Mouse (Mus musculus): Measurements from ENCODE around the gene Ryr2. TPM values are rescaled to one million over a fixed set of nuclear protein-coding genes. Genes with fewer than 3 reads are reported as not detected.

The Ryr2 gene
- total and polyA plus RNA-seq, 2 experiments, result under 0.01 TPM; not detected in 1

DNA sequence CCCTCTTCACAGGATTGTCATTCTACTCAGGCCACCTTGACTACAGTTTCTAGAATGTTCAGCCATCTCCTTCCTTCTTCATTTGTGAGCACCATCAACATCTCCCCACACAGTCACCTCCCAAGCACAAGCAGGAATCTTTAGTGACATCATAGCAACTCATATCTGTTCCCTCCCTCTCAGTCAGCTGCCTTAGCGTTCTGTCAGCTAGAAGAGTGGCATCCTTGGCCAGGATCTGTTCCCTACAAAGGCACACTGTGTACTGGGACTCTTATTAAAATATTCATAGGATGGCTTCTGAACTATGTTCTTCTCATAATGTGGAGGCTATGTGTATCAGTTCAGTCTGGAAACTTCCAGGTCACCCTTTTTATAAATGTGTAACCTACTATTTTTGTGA is 8.1 kb upstream of the Ryr2 start:
- Histone ChIP-seq H3K4me3 (ENCODE audit: insufficient read depth, low read depth, low read length) (no peak overlapping the region), H3K27ac (replicated peaks; ENCODE audit: insufficient read depth, low read depth, low read length) (no peak overlapping the region), H3K79me2 (ENCODE audit: control insufficient read depth, insufficient read depth, low read length) (no peaks in the 10 kb centered on the region), H3K9ac (ENCODE audit: low read depth, low read length) (no peak overlapping the region), H3K27me3 (ENCODE audit: control insufficient read depth, insufficient read depth, low read length) (no peaks in the 10 kb centered on the region; the same call in 1 of the 2 replicates), H3K36me3 (ENCODE audit: control insufficient read depth, insufficient read depth, low read length) (no peaks in the 10 kb centered on the region), H3K4me1 (ENCODE audit: control insufficient read depth, insufficient read depth, low read length) (no peaks in the 10 kb centered on the region)
- TF ChIP-seq CTCF (IDR thresholded peaks at IDR 0.05; ENCODE audit: low read depth, low read length), result no peak
- no peak for TF ChIP-seq POLR2A (IDR thresholded peaks at IDR 0.05; ENCODE audit: extremely low read depth, insufficient read depth, low read length)
- DNase-seq (ENCODE audit: extremely low read depth, low read depth, low spot score), result no peak
- WGBS, result 72% methylated on average over 1 of the region's 1 CpGs

DNA sequence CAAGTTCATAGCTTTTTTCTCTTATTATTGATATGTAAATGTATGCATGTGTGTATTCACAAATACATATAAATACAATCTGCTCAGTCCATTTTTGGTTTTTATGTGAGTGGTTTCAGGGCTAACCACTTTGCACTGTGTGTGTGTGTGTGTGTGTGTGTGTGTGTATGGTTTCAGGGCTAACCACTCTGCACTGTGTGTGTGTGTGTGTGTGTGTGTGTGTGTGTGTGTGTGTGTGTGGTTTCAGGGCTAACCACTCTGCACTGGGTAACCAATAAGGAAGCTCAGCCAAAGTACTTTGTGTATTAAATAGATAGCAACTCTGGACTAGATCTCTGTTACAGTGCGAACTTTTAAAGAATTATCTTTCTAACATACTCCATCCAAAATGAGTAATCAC is 2.2 kb upstream of the Ryr2 start:
- H3K27me3 ChIP-seq (ENCODE audit: control insufficient read depth, insufficient read depth, low read length), result peaks cover 8% of the 10 kb centered on the region; the same call in 1 of the 2 replicates
- no peaks in the 10 kb centered on the region for H3K79me2 ChIP-seq (ENCODE audit: control insufficient read depth, insufficient read depth, low read length)
- H3K36me3 ChIP-seq (ENCODE audit: control insufficient read depth, insufficient read depth, low read length), result no peaks in the 10 kb centered on the region
- H3K27ac ChIP-seq (replicated peaks; ENCODE audit: insufficient read depth, low read depth, low read length), result no peak overlapping the region
- no peak for DNase-seq (ENCODE audit: extremely low read depth, low read depth, low spot score)
- no peak overlapping the region for H3K9ac ChIP-seq (ENCODE audit: low read depth, low read length)
- 86% methylated on average over 1 of the region's 1 CpGs for WGBS
- no peak for TF ChIP-seq CTCF (IDR thresholded peaks at IDR 0.05; ENCODE audit: low read depth, low read length)
- no peak for TF ChIP-seq POLR2A (IDR thresholded peaks at IDR 0.05; ENCODE audit: extremely low read depth, insufficient read depth, low read length)
- no peaks in the 10 kb centered on the region for H3K4me1 ChIP-seq (ENCODE audit: control insufficient read depth, insufficient read depth, low read length)
- no peak overlapping the region for H3K4me3 ChIP-seq (ENCODE audit: insufficient read depth, low read depth, low read length)

DNA sequence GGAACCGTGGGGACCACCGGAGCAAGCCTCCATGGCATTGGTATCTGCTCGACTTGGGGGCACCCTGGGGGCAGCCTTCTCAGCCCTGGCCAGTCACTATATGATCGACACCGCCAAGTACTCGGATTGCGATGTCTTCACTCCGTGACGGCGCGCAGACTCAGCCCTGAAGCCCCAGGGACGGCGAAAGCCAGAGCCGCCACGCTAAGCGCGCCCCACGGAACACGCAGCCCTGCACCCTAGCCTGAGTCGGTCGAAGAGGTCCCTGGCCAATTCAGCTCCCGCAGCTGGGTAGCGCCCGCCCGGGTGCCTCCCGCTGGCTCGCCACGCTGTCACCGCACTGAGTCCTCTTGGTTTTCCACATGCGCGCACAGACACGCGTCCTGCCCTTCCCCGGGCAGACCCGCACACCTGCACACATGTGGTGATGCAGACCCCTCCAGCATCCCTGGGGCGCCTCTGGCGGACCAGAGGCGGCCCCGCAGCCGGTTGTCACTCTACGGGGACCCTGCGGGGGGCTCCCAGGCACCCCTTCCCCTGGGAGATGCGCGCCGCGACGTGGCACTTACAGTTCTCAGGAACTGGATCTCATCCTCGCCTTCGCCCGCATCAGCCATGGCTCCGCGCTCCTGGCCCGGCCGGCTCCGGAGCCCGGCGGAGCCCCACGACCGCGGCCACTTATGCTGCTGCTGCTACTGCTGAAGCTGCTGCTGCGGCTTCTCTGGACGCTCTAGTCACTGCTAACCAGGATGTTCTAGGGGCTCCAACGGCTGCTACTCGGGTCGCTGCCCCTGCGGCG is 716 bp downstream of the Ryr2 start:
- peaks cover 8% of the 10 kb centered on the region; the same call in 1 of the 2 replicates for H3K27me3 ChIP-seq (ENCODE audit: control insufficient read depth, insufficient read depth, low read length)
- H3K79me2 ChIP-seq (ENCODE audit: control insufficient read depth, insufficient read depth, low read length), result no peaks in the 10 kb centered on the region
- DNase-seq (ENCODE audit: extremely low read depth, low read depth, low spot score), result no peak
- H3K27ac ChIP-seq (replicated peaks; ENCODE audit: insufficient read depth, low read depth, low read length), result no peak overlapping the region
- 1% methylated on average over 67 of the region's 67 CpGs for WGBS
- TF ChIP-seq POLR2A (IDR thresholded peaks at IDR 0.05; ENCODE audit: extremely low read depth, insufficient read depth, low read length), result no peak
- no peak overlapping the region for H3K4me3 ChIP-seq (ENCODE audit: insufficient read depth, low read depth, low read length)
- H3K9ac ChIP-seq (ENCODE audit: low read depth, low read length), result no peak overlapping the region
- no peaks in the 10 kb centered on the region for H3K4me1 ChIP-seq (ENCODE audit: control insufficient read depth, insufficient read depth, low read length)
- H3K36me3 ChIP-seq (ENCODE audit: control insufficient read depth, insufficient read depth, low read length), result no peaks in the 10 kb centered on the region

DNA sequence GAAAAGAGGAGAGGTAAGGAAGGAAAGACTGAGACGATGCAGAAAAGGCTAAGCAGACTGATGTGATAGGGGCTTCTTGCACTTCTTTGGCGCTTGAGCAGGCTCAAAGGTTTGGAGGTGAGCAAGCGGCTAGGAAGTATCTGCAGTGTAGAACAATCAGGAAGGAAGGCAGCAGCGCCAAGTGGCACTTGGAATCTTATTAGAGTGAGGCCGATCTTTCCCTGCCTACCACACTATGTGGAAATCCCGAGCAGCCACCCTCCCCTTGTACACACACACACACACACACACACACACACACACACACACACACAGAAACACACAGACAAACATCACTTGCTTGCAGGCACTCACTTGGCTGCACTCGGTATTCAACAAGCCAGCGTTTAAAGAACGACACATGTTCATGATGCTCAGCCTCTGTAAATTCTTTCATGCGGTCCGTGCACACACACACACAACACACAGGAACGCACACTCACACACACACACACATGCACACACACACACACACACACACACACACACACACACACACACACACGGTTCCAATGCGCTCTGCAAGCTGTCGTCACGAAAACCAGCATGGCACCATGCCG is 1.4 kb downstream of the Ryr2 start:
- Histone ChIP-seq H3K27ac (replicated peaks; ENCODE audit: insufficient read depth, low read depth, low read length) (no peak overlapping the region), H3K4me3 (ENCODE audit: insufficient read depth, low read depth, low read length) (no peak overlapping the region), H3K4me1 (ENCODE audit: control insufficient read depth, insufficient read depth, low read length) (no peaks in the 10 kb centered on the region), H3K79me2 (ENCODE audit: control insufficient read depth, insufficient read depth, low read length) (no peaks in the 10 kb centered on the region), H3K9ac (ENCODE audit: low read depth, low read length) (no peak overlapping the region), H3K27me3 (ENCODE audit: control insufficient read depth, insufficient read depth, low read length) (peaks cover 8% of the 10 kb centered on the region; the same call in 1 of the 2 replicates), H3K36me3 (ENCODE audit: control insufficient read depth, insufficient read depth, low read length) (no peaks in the 10 kb centered on the region)
- 5% methylated on average over 17 of the region's 17 CpGs for WGBS
- DNase-seq (ENCODE audit: extremely low read depth, low read depth, low spot score), result no peak
- TF ChIP-seq POLR2A (IDR thresholded peaks at IDR 0.05; ENCODE audit: extremely low read depth, insufficient read depth, low read length) (no peak), CTCF (IDR thresholded peaks at IDR 0.05; ENCODE audit: low read depth, low read length) (no peak)

DNA sequence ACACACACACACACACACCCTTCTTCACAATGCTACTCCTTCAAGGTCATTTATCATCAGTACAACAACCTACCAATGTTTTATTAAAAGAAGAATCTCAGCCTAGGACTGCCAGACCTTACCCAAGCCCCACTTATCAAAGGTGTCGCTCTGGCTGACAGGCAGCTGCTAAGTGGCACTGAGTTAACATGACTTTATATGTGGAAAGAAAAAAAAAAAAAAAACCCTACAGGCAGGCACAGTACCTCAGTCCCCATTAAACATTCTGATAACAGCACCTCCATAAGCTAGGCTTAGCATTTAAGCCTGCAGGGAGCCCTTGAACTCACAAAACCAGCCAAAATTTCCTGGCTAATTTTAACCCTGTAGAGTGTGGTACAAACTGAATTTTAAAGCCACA is 2.4 kb downstream of the Ryr2 start:
- 45% methylated on average over 1 of the region's 1 CpGs for WGBS
- no peak overlapping the region for H3K27ac ChIP-seq (replicated peaks; ENCODE audit: insufficient read depth, low read depth, low read length)
- no peak overlapping the region for H3K4me3 ChIP-seq (ENCODE audit: insufficient read depth, low read depth, low read length)
- H3K36me3 ChIP-seq (ENCODE audit: control insufficient read depth, insufficient read depth, low read length), result no peaks in the 10 kb centered on the region
- no peak for DNase-seq (ENCODE audit: extremely low read depth, low read depth, low spot score)
- no peak overlapping the region for H3K9ac ChIP-seq (ENCODE audit: low read depth, low read length)
- H3K27me3 ChIP-seq (ENCODE audit: control insufficient read depth, insufficient read depth, low read length), result peaks cover 8% of the 10 kb centered on the region; the same call in 1 of the 2 replicates
- TF ChIP-seq POLR2A (IDR thresholded peaks at IDR 0.05; ENCODE audit: extremely low read depth, insufficient read depth, low read length), result no peak
- H3K4me1 ChIP-seq (ENCODE audit: control insufficient read depth, insufficient read depth, low read length), result no peaks in the 10 kb centered on the region
- no peaks in the 10 kb centered on the region for H3K79me2 ChIP-seq (ENCODE audit: control insufficient read depth, insufficient read depth, low read length)

DNA sequence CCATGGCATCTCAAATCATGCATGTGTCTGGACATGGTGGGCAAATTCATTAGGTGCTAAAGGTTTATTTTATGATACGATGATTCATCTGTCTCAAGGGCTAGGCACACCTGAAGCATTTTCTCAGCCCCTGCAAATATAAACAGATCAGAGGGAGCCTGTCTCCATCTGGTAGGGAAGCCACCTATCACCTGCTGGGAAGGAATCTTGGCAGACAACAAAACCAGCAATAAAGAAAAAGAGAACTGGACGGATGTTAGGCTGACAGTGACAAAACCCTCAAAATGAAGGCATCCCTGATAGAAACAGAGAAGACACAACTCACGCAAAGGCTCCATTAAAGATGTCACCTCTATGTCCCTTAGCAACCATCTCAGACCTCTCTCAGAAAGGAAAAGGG is 3.7 kb downstream of the Ryr2 start:
- Histone ChIP-seq H3K27me3 (ENCODE audit: control insufficient read depth, insufficient read depth, low read length) (peaks cover 8% of the 10 kb centered on the region; the same call in 1 of the 2 replicates), H3K9ac (ENCODE audit: low read depth, low read length) (no peak overlapping the region), H3K4me3 (ENCODE audit: insufficient read depth, low read depth, low read length) (no peak overlapping the region), H3K4me1 (ENCODE audit: control insufficient read depth, insufficient read depth, low read length) (no peaks in the 10 kb centered on the region), H3K27ac (replicated peaks; ENCODE audit: insufficient read depth, low read depth, low read length) (no peak overlapping the region), H3K36me3 (ENCODE audit: control insufficient read depth, insufficient read depth, low read length) (no peaks in the 10 kb centered on the region), H3K79me2 (ENCODE audit: control insufficient read depth, insufficient read depth, low read length) (no peaks in the 10 kb centered on the region)
- WGBS, result 69% methylated on average over 3 of the region's 3 CpGs
- TF ChIP-seq CTCF (IDR thresholded peaks at IDR 0.05; ENCODE audit: low read depth, low read length) (no peak), POLR2A (IDR thresholded peaks at IDR 0.05; ENCODE audit: extremely low read depth, insufficient read depth, low read length) (no peak)
- no peak for DNase-seq (ENCODE audit: extremely low read depth, low read depth, low spot score)
